Mouse (Mus musculus) MEL (cell line): ENCODE measurements around the gene Ypel3.

ENCODE experiments used
- CHD2 ChIP-seq: IDR thresholded peaks from 2 replicates; pipeline ENCODE4 v1.6.1; 2011; ENCODE audit warnings: low read length, improper control_type of control experiment
- CTCF ChIP-seq, 3 experiments: IDR thresholded peaks in 2 of 3; conservative IDR thresholded peaks in 1 of 3; 2 replicates each; pipeline ENCODE4 v1.5.1; 2011 to 2012; ENCODE audit warnings: low read length in 3 of 3, low read depth in 2 of 3, mild to moderate bottlenecking in 2 of 3, improper control_type of control experiment in 1 of 3, inconsistent platforms in 1 of 3, mixed read lengths in 1 of 3, moderate library complexity in 1 of 3; ENCODE audit not compliant: control insufficient read depth in 1 of 3, insufficient read depth in 1 of 3, poor library complexity in 1 of 3, severe bottlenecking in 1 of 3
- E2F4 ChIP-seq: IDR thresholded peaks from 2 replicates; pipeline ENCODE4 v1.6.1; 2011; ENCODE audit warnings: low read depth, low read length, improper control_type of control experiment, borderline replicate concordance
- EP300 ChIP-seq, 2 experiments: IDR thresholded peaks; 2 replicates each; pipeline ENCODE4 v1.6.1; 2011; ENCODE audit warnings: improper control_type of control experiment in 2 of 2, low read length in 2 of 2, low read depth in 1 of 2, mild to moderate bottlenecking in 1 of 2
- ETS1 ChIP-seq: IDR thresholded peaks from 2 replicates; pipeline ENCODE4 v1.6.1; 2012; ENCODE audit warnings: low read depth, mild to moderate bottlenecking, inconsistent platforms, low read length, improper control_type of control experiment, moderate library complexity
- JUND ChIP-seq: IDR thresholded peaks from 2 replicates; pipeline ENCODE4 v1.6.1; 2011; ENCODE audit warnings: low read depth, mild to moderate bottlenecking, improper control_type of control experiment, low read length
- MAX ChIP-seq: IDR thresholded peaks from 2 replicates; pipeline ENCODE4 v1.6.1; 2011; ENCODE audit warnings: low read length, improper control_type of control experiment
- POLR2A ChIP-seq, 2 experiments: IDR thresholded peaks; 2 replicates each; pipeline ENCODE4 v1.6.1; 2011 to 2012; ENCODE audit warnings: low read length in 2 of 2, mild to moderate bottlenecking in 2 of 2, control low read depth in 1 of 2, improper control_type of control experiment in 1 of 2, low read depth in 1 of 2, moderate library complexity in 1 of 2; ENCODE audit not compliant: control insufficient read depth in 1 of 2, insufficient read depth in 1 of 2, poor library complexity in 1 of 2
- RAD21 ChIP-seq: IDR thresholded peaks from 2 replicates; pipeline ENCODE4 v1.6.1; 2011; ENCODE audit warnings: mild to moderate bottlenecking, low read depth, low read length, improper control_type of control experiment
- RCOR1 ChIP-seq: IDR thresholded peaks from 2 replicates; pipeline ENCODE4 v1.6.1; 2012; ENCODE audit warnings: low read depth, mild to moderate bottlenecking, inconsistent platforms, low read length, improper control_type of control experiment
- TCF12 ChIP-seq: IDR thresholded peaks from 2 replicates; pipeline ENCODE4 v1.6.1; 2014; ENCODE audit warnings: low read depth, mild to moderate bottlenecking, inconsistent platforms, low read length, improper control_type of control experiment, moderate library complexity
- USF1 ChIP-seq: IDR thresholded peaks from 2 replicates; pipeline ENCODE4 v1.6.1; 2014; ENCODE audit warnings: low read depth, mild to moderate bottlenecking, inconsistent platforms, low read length, improper control_type of control experiment, moderate library complexity

DNA sequence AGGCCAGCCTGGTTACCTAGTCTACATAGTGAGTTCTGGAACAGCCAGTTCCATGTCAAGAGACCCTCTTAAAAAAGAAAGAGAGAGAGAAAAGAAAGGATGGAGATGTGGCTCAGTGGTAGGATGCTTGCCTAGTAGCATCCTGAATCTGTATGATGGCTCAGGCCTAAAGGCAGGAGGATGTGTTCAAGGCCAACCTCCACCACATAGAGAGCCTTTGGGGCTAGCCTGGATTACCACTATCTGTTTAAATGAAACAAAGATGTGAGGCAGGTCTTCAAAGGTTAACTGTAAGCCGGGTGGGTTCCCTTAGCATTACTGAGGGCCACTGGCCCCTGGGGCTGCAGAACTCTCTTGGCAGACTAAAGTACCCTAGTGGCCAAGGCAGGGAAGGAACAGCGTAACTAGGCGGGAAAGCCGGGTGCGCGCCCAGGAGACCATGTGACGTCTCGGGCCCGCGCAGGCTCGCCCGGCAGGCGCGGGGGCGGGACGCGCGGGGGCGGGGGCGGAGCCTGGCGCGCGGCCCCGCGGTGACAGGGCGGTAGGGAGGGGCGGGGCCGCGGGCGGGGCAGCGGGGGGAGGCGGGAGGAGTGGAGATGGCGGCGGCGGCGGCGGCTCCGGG, 17.6 kb upstream of the Ypel3 start, which contains the start of gene Mapk3:
- no peak for TF ChIP-seq CHD2
- peak in 1 of 2 experiments; percentile 11; a peak in 1 of 4 replicates for TF ChIP-seq POLR2A (IDR thresholded peaks at IDR 0.05; ENCODE audit: control insufficient read depth in 1 of 2, insufficient read depth in 1 of 2, low read depth in 1 of 2, low read length in 2 of 2, poor library complexity in 1 of 2)
- TF ChIP-seq CTCF (IDR thresholded peaks at IDR 0.05 in 2 of 3, conservative IDR thresholded peaks at IDR 0.05 in 1 of 3; ENCODE audit: control insufficient read depth in 1 of 3, insufficient read depth in 1 of 3, low read depth in 2 of 3, low read length in 3 of 3, poor library complexity in 1 of 3, severe bottlenecking in 1 of 3): peak; percentile 52 to 68 (median 62)
- peak; percentile 90 for TF ChIP-seq USF1
- TF ChIP-seq RAD21: no peak
- TF ChIP-seq E2F4: peak; percentile 82; the same call in 1 of the 2 replicates
- TF ChIP-seq RCOR1: no peak
- TF ChIP-seq JUND: no peak
- TF ChIP-seq MAX: peak; percentile 44; the same call in 1 of the 2 replicates
- TF ChIP-seq EP300 (IDR thresholded peaks at IDR 0.05; ENCODE audit: low read depth in 1 of 2, low read length in 2 of 2): no peak
- no peak for TF ChIP-seq ETS1
- no peak for TF ChIP-seq TCF12
